Mouse (Mus musculus) bone marrow, adult 2 months (tissue): ENCODE measurements around the gene Cfap126.
"Not testable (repeated sequence)": the region's sequence is repeated elsewhere in the genome, so short reads cannot be mapped to it uniquely, and the experiment has no call there.

ENCODE experiments used
- CTCF ChIP-seq: fragments of 200-500 bp; IDR thresholded peaks from 2 replicates; pipeline ENCODE4 v1.5.1; 2011; ENCODE audit warnings: low read length, control low read depth; ENCODE audit not compliant: control insufficient read depth, insufficient read depth
- POLR2A ChIP-seq: fragments of 200-500 bp; IDR thresholded peaks from 2 replicates; pipeline ENCODE4 v1.6.1; 2011; ENCODE audit warnings: low read depth, mild to moderate bottlenecking, control low read depth, low read length, borderline replicate concordance; ENCODE audit not compliant: control insufficient read depth

DNA sequence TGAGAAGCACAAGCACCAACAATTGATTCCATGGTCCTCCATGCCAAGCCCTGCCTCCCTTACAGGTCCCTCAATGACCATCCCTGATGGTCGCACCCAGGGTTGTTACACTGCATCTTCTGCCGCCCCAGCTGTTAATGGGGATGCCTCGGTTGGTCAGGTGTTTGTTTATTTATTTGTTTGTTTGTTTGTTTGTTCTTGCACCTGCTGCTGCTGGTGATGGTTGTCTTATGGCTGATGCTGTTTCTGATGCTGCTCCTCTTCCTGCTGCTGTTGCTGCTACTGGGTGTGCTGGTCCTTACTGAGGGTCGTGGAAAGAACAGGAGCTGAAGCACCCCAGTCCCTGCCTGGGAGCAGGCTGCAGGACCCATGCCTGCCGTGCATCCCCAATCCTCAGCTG is 45.8 kb upstream of the Cfap126 start:
- not testable (repeated sequence) for TF ChIP-seq CTCF, POLR2A
